Mouse (Mus musculus): Measurements from ENCODE around the gene Pak1.

DNA sequence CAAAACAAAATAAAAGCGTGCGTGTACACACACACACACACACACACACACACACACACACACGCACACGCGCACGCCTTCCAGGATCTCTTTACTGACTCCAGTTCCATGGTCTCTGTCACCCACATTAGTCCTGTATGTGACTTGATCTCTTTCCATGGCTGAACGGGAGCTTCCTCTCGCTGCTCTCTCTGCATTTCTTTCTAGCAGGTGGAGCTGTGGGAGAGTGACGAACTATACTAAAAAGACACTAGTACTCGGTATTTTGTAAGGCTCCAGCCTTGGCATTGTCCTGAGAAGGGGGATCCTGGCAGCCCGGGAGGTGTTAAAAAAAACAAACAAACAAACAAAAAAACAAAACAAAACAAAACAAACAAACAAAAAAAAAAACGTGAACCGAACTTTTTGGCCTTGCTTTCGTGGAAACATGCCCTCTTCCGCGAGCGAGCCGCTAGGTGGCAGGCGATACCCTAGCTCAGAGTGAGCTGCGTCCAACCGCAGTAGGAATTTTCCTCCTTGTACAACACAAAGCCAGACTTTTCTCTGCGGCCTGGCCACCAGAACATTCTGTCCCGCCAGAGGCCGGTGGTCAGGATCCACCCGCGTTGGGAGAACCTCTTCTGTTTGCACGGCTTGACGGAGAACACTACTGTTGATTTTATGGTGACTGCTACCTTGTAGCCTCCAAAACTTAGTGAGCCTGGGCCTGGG is 40.4 kb upstream of the Pak1 start:
- peak; percentile 97 for TF ChIP-seq CTCF (IDR thresholded peaks at IDR 0.05)
- TF ChIP-seq POLR2A (IDR thresholded peaks at IDR 0.05; ENCODE audit: insufficient read depth, low read depth, low read length), result peak; percentile 82
- TF ChIP-seq EP300 (IDR thresholded peaks at IDR 0.05; ENCODE audit: insufficient read depth, low read depth, low read length), result peak; percentile 90
